Mouse (Mus musculus) embryonic stem cell, embryonic (primary cell): ENCODE measurements at regions not wholly inside any gene's neighbourhood (a gene's known extent, or its start where the extent isn't known, plus 50 kb on each side); places are given as distances from the start of the nearest gene placed in this dataset.

Experiments used
- CTCF ChIA-PET, 4 experiments: fragments of 300-600 bp in 2 of 4; fragments of 350-600 bp in 2 of 4; sonication (Branson Sonifier 250); formaldehyde crosslinking; loops; one replicate each; lab custom pipeline; 2022; ENCODE audit warnings: inconsistent platforms in 2 of 4; lab: Charles Lee
- POLR2A ChIA-PET, 4 experiments: fragments of 300-600 bp in 2 of 4; fragments of 350-600 bp in 2 of 4; sonication (Branson Sonifier 250); formaldehyde crosslinking; loops; one replicate each; lab custom pipeline; 2022; ENCODE audit warnings: antibody characterized with exemption in 4 of 4, inconsistent platforms in 1 of 4; lab: Charles Lee

DNA sequence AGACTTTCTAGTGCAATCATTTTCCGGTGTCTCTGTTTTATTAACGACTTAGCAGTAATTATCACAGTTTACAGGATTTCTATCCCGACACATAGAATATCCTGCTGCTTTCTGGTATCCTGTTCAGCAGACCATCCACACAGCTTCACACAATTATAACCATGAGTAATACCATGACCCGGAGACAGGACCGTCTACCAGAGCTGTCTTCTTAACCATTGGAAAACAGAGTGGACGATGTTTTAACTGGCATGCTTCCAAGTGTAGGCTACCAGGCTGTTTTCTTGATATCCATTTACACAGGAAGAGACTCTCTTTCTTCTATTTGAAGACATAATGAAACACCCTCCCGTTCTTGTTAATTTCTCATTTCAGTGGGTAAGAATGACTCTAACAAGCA is 51.7 kb upstream of the Ank start:
- CTCF ChIA-PET: interaction anchor here in 1 of 4 experiments (0.8 kb wide), 1 partner anchor 197 kb away, joined by 3 read pairs; no protein-coding TSS in a partner anchor
- POLR2A ChIA-PET: no interaction called here
